Mouse (Mus musculus): ENCODE results near the gene Fam110c. TPM values are rescaled to one million over a fixed set of nuclear protein-coding genes. Genes with fewer than 3 reads are reported as not detected.
A peak's percentile ranks its signal among the peaks of the same experiment; 100 is the strongest.

The Fam110c gene
- total and polyA plus RNA-seq, 3 experiments = 0.16 to 1.9 TPM; not detected in 1

DNA sequence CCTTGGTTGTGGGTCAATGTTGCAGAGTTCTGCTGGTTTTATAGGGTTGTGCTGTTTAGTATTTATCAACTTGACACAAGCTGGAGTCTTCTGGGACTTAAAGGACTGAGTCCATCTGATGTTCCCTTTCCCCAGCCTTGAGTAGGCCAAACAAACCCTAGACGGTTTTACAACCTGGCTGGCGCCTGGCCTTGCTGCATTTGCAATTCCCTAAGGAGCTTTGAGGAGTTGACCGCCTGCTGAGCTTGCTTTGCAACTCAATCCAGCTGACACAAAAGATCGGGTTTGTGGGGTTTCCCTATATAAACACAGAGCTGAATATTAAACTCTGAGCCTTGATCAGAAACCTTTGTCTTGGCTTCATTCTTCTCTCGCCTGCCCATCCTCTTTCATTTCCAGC, 18.8 kb downstream of the Fam110c start:
- H3K36me3 ChIP-seq (replicated peaks) = no peaks in the 10 kb centered on the region
- H3K9me3 ChIP-seq (replicated peaks) = no peaks in the 10 kb centered on the region
- no peak for DNase-seq (ENCODE audit: low spot score)
- no peaks in the 10 kb centered on the region for H3K27me3 ChIP-seq (ENCODE audit: insufficient read depth, low read length)
- no peak for ATAC-seq (ENCODE audit: extremely low read depth, insufficient number of reproducible peaks, low FRiP score, poor library complexity, severe bottlenecking)
- H3K4me3 ChIP-seq (ENCODE audit: low read depth, low read length) = no peak overlapping the region
- TF ChIP-seq CTCF (IDR thresholded peaks at IDR 0.05; ENCODE audit: low read depth, low read length) = no peak
- TF ChIP-seq GATA1 (IDR thresholded peaks at IDR 0.05; ENCODE audit: borderline replicate concordance, low read length) = no peak
- no peak for TF ChIP-seq TAL1 (conservative IDR thresholded peaks at IDR 0.05; ENCODE audit: low read depth, low read length)
- TF ChIP-seq POLR2AphosphoS5 (IDR thresholded peaks at IDR 0.05; ENCODE audit: insufficient replicate concordance, low read depth, low read length) = no peak
- TF ChIP-seq GATA2 (IDR thresholded peaks at IDR 0.05; ENCODE audit: borderline replicate concordance, low read depth, low read length) = no peak
- H3K4me1 ChIP-seq (ENCODE audit: insufficient read depth, low read depth, low read length) = no peaks in the 10 kb centered on the region

- H3K27me3 ChIP-seq (ENCODE audit: insufficient read depth, low read length) = no peaks in the 10 kb centered on the region
- H3K4me1 ChIP-seq (ENCODE audit: insufficient read depth, low read depth, low read length) = no peaks in the 10 kb centered on the region
- no peaks in the 10 kb centered on the region for H3K9me3 ChIP-seq (replicated peaks)
- no peaks in the 10 kb centered on the region for H3K36me3 ChIP-seq (replicated peaks)
- no peak overlapping the region for H3K4me3 ChIP-seq (ENCODE audit: low read depth, low read length)
- no peak for ATAC-seq (ENCODE audit: extremely low read depth, insufficient number of reproducible peaks, low FRiP score, poor library complexity, severe bottlenecking)
- no peak for DNase-seq (ENCODE audit: low spot score)
- no peak for TF ChIP-seq GATA1 (IDR thresholded peaks at IDR 0.05; ENCODE audit: borderline replicate concordance, low read length)
- TF ChIP-seq GATA2 (IDR thresholded peaks at IDR 0.05; ENCODE audit: borderline replicate concordance, low read depth, low read length) = no peak
- no peak for TF ChIP-seq CTCF (IDR thresholded peaks at IDR 0.05; ENCODE audit: low read depth, low read length)
Measured at GRCm38 (mm10) chr12:31097185-31097584, 23.5 kb downstream of the Fam110c start.

DNA sequence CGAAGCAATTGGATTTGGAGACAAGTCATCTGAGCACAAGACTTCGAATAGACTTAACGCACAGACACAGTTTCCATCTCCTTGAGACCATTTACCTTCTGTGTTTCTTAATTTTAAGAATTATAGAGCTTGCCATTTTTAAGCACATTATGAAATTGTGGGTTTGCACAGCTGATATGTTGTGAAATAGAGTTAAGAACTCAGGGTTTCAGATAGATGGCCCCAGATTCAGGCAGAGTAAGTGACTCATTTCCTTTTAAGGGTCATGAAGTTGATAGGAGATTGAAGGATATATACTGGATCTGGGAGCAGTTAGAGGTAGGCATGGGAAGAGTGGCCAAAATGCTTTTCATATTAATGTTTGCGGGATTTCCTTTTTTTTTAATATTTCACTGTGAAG, 27.5 kb downstream of the Fam110c start:
- no peaks in the 10 kb centered on the region for H3K4me1 ChIP-seq (ENCODE audit: insufficient read depth, low read depth, low read length)
- TF ChIP-seq GATA1 (IDR thresholded peaks at IDR 0.05; ENCODE audit: borderline replicate concordance, low read length) (no peak), POLR2AphosphoS5 (IDR thresholded peaks at IDR 0.05; ENCODE audit: insufficient replicate concordance, low read depth, low read length) (no peak), CTCF (IDR thresholded peaks at IDR 0.05; ENCODE audit: low read depth, low read length) (no peak), GATA2 (IDR thresholded peaks at IDR 0.05; ENCODE audit: borderline replicate concordance, low read depth, low read length) (no peak), TAL1 (conservative IDR thresholded peaks at IDR 0.05; ENCODE audit: low read depth, low read length) (no peak)
- H3K9me3 ChIP-seq (replicated peaks) = no peaks in the 10 kb centered on the region
- no peaks in the 10 kb centered on the region for H3K36me3 ChIP-seq (replicated peaks)
- ATAC-seq (ENCODE audit: extremely low read depth, insufficient number of reproducible peaks, low FRiP score, poor library complexity, severe bottlenecking) (no peak), DNase-seq (ENCODE audit: low spot score) (no peak)
- H3K27me3 ChIP-seq (ENCODE audit: insufficient read depth, low read length) = no peaks in the 10 kb centered on the region
- H3K4me3 ChIP-seq (ENCODE audit: low read depth, low read length) = no peak overlapping the region

DNA sequence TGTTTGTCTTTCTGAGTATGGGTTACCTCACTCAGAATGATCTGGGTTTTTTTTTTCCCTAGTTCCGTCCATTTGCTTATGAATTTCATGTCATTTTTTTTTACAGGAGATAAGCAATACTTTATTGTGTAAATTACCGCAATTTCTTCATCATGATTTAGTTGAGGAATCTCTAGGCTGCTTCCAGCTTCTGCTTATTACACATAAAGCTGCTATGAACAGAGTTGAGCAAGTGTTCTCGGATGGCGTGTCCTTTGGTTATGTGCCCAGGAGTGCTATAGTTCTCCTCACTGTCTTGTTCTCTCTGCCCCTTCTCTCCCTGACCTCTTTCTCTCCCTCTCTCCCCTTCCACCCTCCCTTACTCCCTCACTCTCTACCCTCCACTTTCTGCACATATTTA, 28.2 kb downstream of the Fam110c start:
- H3K4me3 ChIP-seq (ENCODE audit: low read depth, low read length) = no peak overlapping the region
- no peak for ATAC-seq (ENCODE audit: extremely low read depth, insufficient number of reproducible peaks, low FRiP score, poor library complexity, severe bottlenecking)

DNA sequence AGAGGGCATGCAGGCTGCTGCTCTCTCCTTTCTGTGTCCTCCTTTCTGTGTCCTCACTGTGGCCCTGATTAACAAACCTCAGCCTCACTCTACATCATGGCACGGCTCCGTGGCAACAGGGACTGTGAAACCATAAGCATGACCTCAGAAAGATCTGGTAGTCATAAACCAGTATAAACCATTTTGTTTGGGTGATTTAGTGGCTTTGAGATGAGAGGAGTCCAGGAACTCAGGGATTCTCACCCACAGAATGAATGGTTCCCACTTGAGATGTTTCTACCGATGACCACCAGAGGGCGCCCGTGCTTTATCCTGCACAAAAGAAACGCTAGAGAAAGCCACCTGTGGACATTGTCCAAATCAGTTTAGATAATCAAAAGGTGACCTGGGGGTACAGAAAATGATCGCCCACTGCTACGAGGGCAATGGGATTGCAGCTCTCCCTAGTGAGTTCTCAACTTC, 42.4 kb downstream of the Fam110c start:
- H3K36me3 ChIP-seq (replicated peaks) = no peaks in the 10 kb centered on the region

More for the DNA sequence above, 28.2 kb downstream of the Fam110c start:
- no peak for TF ChIP-seq POLR2AphosphoS5 (IDR thresholded peaks at IDR 0.05; ENCODE audit: insufficient replicate concordance, low read depth, low read length)
- no peak for TF ChIP-seq TAL1 (conservative IDR thresholded peaks at IDR 0.05; ENCODE audit: low read depth, low read length)
- Histone ChIP-seq H3K27me3 (ENCODE audit: insufficient read depth, low read length) (no peaks in the 10 kb centered on the region), H3K36me3 (replicated peaks) (no peaks in the 10 kb centered on the region), H3K4me1 (ENCODE audit: insufficient read depth, low read depth, low read length) (no peaks in the 10 kb centered on the region), H3K9me3 (replicated peaks) (no peaks in the 10 kb centered on the region)
- no peak for DNase-seq (ENCODE audit: low spot score)

DNA sequence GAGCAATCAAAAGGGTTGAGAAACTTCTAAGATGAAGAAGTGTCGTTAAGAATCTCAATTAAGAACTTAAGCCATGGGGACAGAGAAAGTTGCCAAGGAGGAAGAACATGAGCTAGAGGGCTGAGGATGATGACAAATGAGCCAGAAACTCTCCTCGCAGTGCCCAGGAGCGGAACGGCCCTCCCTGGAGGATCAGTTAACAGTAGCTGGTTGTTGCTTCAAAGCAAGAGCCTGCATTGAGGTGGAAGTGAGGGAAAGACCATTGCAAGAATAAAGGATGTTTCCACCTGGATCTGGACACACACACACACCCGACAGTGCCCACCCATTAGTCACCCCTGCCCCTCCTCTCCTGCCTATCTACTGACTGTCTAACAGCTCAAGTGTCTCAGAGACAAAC, 46.9 kb downstream of the Fam110c start:
- H3K36me3 ChIP-seq (replicated peaks) = no peaks in the 10 kb centered on the region
- no peaks in the 10 kb centered on the region for H3K27me3 ChIP-seq (ENCODE audit: insufficient read depth, low read length)
- no peak for TF ChIP-seq CTCF (IDR thresholded peaks at IDR 0.05; ENCODE audit: low read depth, low read length)
- no peak for TF ChIP-seq GATA1 (IDR thresholded peaks at IDR 0.05; ENCODE audit: borderline replicate concordance, low read length)
- TF ChIP-seq GATA2 (IDR thresholded peaks at IDR 0.05; ENCODE audit: borderline replicate concordance, low read depth, low read length) = no peak
- TF ChIP-seq TAL1 (conservative IDR thresholded peaks at IDR 0.05; ENCODE audit: low read depth, low read length) = no peak
- TF ChIP-seq POLR2AphosphoS5 (IDR thresholded peaks at IDR 0.05; ENCODE audit: insufficient replicate concordance, low read depth, low read length) = no peak
- no peak for ATAC-seq (ENCODE audit: extremely low read depth, insufficient number of reproducible peaks, low FRiP score, poor library complexity, severe bottlenecking)
- H3K4me3 ChIP-seq (ENCODE audit: low read depth, low read length) = no peak overlapping the region
- H3K9me3 ChIP-seq (replicated peaks) = no peaks in the 10 kb centered on the region
- no peak for DNase-seq (ENCODE audit: low spot score)
- H3K4me1 ChIP-seq (ENCODE audit: insufficient read depth, low read depth, low read length) = no peaks in the 10 kb centered on the region

More for the DNA sequence above, 42.4 kb downstream of the Fam110c start:
- DNase-seq (ENCODE audit: low spot score) (peak; percentile 33), ATAC-seq (ENCODE audit: extremely low read depth, insufficient number of reproducible peaks, low FRiP score, poor library complexity, severe bottlenecking) (no peak)
- Histone ChIP-seq H3K4me1 (ENCODE audit: insufficient read depth, low read depth, low read length) (no peaks in the 10 kb centered on the region), H3K27me3 (ENCODE audit: insufficient read depth, low read length) (no peaks in the 10 kb centered on the region), H3K4me3 (ENCODE audit: low read depth, low read length) (no peak overlapping the region), H3K9me3 (replicated peaks) (0 out of 2 replicates have a peak, but pooled peaks cover 4% of the 10 kb centered on the region)
- no peak for TF ChIP-seq GATA2 (IDR thresholded peaks at IDR 0.05; ENCODE audit: borderline replicate concordance, low read depth, low read length)
- no peak for TF ChIP-seq GATA1 (IDR thresholded peaks at IDR 0.05; ENCODE audit: borderline replicate concordance, low read length)
- no peak for TF ChIP-seq POLR2AphosphoS5 (IDR thresholded peaks at IDR 0.05; ENCODE audit: insufficient replicate concordance, low read depth, low read length)
- no peak for TF ChIP-seq TAL1 (conservative IDR thresholded peaks at IDR 0.05; ENCODE audit: low read depth, low read length)
- peak; percentile 84 for TF ChIP-seq CTCF (IDR thresholded peaks at IDR 0.05; ENCODE audit: low read depth, low read length)
